Mouse (Mus musculus): ENCODE measurements around the gene Arrb2. TPM values are rescaled to one million over a fixed set of nuclear protein-coding genes. Genes with fewer than 3 reads are reported as not detected.
A peak's percentile ranks its signal among the peaks of the same experiment; 100 is the strongest.

Arrb2 gene
- 52.6 and 58.9 TPM in 2 replicates for polyA plus RNA-seq (2015; fragmentation: Nextera tagmentation; extraction: Ambion mirVana)

DNA sequence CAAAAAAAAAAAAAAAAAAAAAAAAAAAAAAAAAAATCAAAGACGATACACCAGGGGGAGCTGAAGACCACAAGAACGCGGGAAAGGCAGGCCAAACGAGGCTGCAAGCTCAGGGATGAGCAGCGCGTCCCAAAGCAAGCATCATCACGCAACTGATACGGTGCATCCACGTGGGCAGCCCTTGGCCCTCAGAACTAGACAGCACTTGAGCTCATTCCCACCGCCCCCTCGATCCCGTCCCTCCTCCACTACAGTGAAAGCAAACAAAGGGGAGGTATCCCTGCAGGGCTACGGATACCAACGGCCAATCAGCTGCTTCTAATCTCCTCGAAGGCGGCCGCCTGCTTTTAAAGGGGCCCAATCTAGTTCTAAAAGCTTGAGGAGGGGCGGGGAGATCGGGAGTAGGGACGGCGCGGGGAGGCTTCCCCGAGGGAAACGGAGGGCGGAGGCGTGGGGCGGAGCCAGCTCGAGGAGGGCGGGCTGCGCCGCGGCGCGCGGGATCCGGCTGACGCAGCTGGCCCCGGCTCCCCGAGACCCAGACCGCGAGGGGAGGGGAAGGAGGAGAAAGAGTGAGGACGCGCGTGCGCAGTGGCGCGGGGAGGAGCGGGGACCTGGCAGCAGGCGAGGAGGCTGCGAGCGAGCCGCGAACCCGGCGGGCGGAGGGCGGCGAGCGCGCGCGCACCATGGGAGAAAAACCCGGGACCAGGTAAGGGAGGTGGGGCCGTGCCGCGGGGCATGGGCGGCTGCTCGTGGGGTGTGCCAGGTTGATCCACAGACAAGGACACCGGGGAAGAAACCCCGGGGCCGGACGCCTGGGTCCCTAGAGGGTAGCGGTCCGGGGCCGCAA is at the start of gene Arrb2:
TSS of gene Arrb2 (plus strand) at position 588 of the 847 bp plus-strand sequence.
- ATAC-seq: peak; percentile 97
- Histone ChIP-seq H3K4me2 (ENCODE audit: low read length) (peak within 1 kb of the TSS; percentile 78), H3K27ac (ENCODE audit: low read length) (peak within 1 kb of the TSS; percentile 91), H3K27me3 (ENCODE audit: control insufficient read depth, insufficient read depth, low read depth, low read length) (no peaks in the 10 kb centered on the region), H3K9me3 (replicated peaks; ENCODE audit: control insufficient read depth, low read length, poor library complexity, severe bottlenecking) (no peaks in the 10 kb centered on the region), H3K4me3 (ENCODE audit: low read depth, low read length) (peak within 1 kb of the TSS; percentile 73), H3K9ac (ENCODE audit: low read depth, low read length) (peak within 1 kb of the TSS; percentile 94), H3K4me1 (ENCODE audit: control insufficient read depth, insufficient read depth, low read length) (peaks cover 30% of the 10 kb centered on the region), H3K36me3 (ENCODE audit: control insufficient read depth, insufficient read depth, low read length) (peaks cover 10% of the 10 kb centered on the region)
- under 1% methylated on average over 74 of the region's 75 CpGs for WGBS

DNA sequence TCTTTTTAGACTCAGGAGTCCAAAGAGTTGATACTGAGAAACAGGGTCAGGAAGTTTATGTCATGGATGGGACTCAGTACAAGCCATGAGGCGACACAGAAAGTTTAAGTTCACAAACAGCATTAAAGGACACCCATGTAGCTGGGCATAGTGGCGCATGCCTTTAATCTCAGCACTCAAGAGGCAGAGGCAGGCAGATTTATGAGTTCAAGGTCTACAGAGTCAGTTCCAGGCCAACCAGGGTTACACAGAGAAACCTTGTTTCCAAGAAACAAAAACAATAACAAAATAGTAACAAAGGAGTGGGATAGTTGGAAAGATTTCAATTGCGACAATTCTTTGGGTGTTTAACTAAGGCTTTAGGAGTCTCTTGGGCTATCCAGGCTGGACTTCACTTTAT is 48.3 kb upstream of the Arrb2 start:
- H3K4me1 ChIP-seq (ENCODE audit: control insufficient read depth, insufficient read depth, low read length): no peaks in the 10 kb centered on the region

GRCm38 (mm10) chr11:70387436-70387835 is 45.0 kb upstream of the Arrb2 start:
- WGBS: 62% methylated on average over 5 of the region's 5 CpGs
- Histone ChIP-seq H3K36me3 (ENCODE audit: control insufficient read depth, insufficient read depth, low read length) (peaks cover 8% of the 10 kb centered on the region), H3K4me2 (ENCODE audit: low read length) (no peak overlapping the region), H3K4me1 (ENCODE audit: control insufficient read depth, insufficient read depth, low read length) (no peaks in the 10 kb centered on the region), H3K4me3 (ENCODE audit: low read depth, low read length) (no peak overlapping the region), H3K9ac (ENCODE audit: low read depth, low read length) (no peak overlapping the region), H3K9me3 (replicated peaks; ENCODE audit: control insufficient read depth, low read length, poor library complexity, severe bottlenecking) (no peaks in the 10 kb centered on the region), H3K27ac (ENCODE audit: low read length) (no peak overlapping the region), H3K27me3 (ENCODE audit: control insufficient read depth, insufficient read depth, low read depth, low read length) (no peaks in the 10 kb centered on the region)
- no peak for ATAC-seq

More for the DNA sequence above, 48.3 kb upstream of the Arrb2 start:
- WGBS: 95% methylated on average over 3 of the region's 3 CpGs
- Histone ChIP-seq H3K27me3 (ENCODE audit: control insufficient read depth, insufficient read depth, low read depth, low read length) (no peaks in the 10 kb centered on the region), H3K4me3 (ENCODE audit: low read depth, low read length) (no peak overlapping the region), H3K9me3 (replicated peaks; ENCODE audit: control insufficient read depth, low read length, poor library complexity, severe bottlenecking) (no peaks in the 10 kb centered on the region), H3K36me3 (ENCODE audit: control insufficient read depth, insufficient read depth, low read length) (peaks cover 4% of the 10 kb centered on the region; the same call in 1 of the 2 replicates), H3K9ac (ENCODE audit: low read depth, low read length) (no peak overlapping the region), H3K27ac (ENCODE audit: low read length) (no peak overlapping the region), H3K4me2 (ENCODE audit: low read length) (no peak overlapping the region)
- no peak for ATAC-seq

DNA sequence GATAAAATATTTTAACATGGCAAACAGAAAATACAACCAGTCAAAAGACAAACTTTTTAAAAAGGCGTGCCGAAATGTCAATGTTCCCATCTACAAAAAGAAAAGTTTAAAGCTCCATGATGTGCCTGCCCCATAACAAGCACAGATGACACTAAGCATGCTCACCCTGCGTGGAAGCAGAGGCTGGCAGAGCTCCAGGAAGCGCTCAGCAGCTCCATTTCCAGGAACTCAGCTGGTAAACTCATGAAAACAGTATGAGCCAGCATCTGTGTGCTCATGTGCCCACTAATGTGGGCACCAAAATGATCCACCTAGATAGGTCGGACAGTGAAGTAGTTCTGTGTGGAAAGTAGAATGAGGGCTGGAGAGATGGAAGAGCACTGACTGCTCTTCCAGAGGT is 43.0 kb upstream of the Arrb2 start:
- no peak overlapping the region for H3K27ac ChIP-seq (ENCODE audit: low read length)
- H3K4me3 ChIP-seq (ENCODE audit: low read depth, low read length): no peak overlapping the region
- H3K27me3 ChIP-seq (ENCODE audit: control insufficient read depth, insufficient read depth, low read depth, low read length): no peaks in the 10 kb centered on the region
- ATAC-seq: no peak
- WGBS: 92% methylated on average over 5 of the region's 5 CpGs
- peaks cover 20% of the 10 kb centered on the region for H3K36me3 ChIP-seq (ENCODE audit: control insufficient read depth, insufficient read depth, low read length)
- no peak overlapping the region for H3K9ac ChIP-seq (ENCODE audit: low read depth, low read length)
- no peak overlapping the region for H3K4me2 ChIP-seq (ENCODE audit: low read length)
- no peaks in the 10 kb centered on the region for H3K9me3 ChIP-seq (replicated peaks; ENCODE audit: control insufficient read depth, low read length, poor library complexity, severe bottlenecking)
- no peaks in the 10 kb centered on the region for H3K4me1 ChIP-seq (ENCODE audit: control insufficient read depth, insufficient read depth, low read length)

DNA sequence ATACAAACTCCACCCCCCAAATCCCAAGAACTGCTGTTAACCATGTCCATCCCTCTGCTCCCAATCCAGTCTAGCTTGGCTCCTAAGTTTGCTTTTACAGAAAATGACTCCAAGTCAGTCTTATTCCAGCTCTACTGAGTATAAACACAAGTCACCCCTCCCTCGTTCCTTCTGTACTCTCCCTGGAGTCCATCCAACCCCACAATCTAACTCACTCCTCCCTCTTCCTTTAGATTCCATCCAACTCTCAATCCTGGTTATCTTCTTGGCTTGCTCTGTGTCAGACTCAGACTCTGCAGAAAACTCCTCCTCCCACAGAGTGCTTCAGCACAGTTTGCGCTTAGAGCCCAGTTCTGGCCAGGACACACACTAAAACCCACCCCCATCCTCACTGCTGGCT is 28.8 kb upstream of the Arrb2 start:
- no peak overlapping the region for H3K4me3 ChIP-seq (ENCODE audit: low read depth, low read length)
- no peak overlapping the region for H3K4me2 ChIP-seq (ENCODE audit: low read length)
- ATAC-seq: no peak
- H3K9ac ChIP-seq (ENCODE audit: low read depth, low read length): no peak overlapping the region
- no peak overlapping the region for H3K27ac ChIP-seq (ENCODE audit: low read length)
- WGBS: 87% methylated on average over 2 of the region's 2 CpGs
- peaks cover 15% of the 10 kb centered on the region for H3K4me1 ChIP-seq (ENCODE audit: control insufficient read depth, insufficient read depth, low read length)
- H3K27me3 ChIP-seq (ENCODE audit: control insufficient read depth, insufficient read depth, low read depth, low read length): no peaks in the 10 kb centered on the region
- no peaks in the 10 kb centered on the region for H3K9me3 ChIP-seq (replicated peaks; ENCODE audit: control insufficient read depth, low read length, poor library complexity, severe bottlenecking)
- peaks cover 6% of the 10 kb centered on the region for H3K36me3 ChIP-seq (ENCODE audit: control insufficient read depth, insufficient read depth, low read length)

DNA sequence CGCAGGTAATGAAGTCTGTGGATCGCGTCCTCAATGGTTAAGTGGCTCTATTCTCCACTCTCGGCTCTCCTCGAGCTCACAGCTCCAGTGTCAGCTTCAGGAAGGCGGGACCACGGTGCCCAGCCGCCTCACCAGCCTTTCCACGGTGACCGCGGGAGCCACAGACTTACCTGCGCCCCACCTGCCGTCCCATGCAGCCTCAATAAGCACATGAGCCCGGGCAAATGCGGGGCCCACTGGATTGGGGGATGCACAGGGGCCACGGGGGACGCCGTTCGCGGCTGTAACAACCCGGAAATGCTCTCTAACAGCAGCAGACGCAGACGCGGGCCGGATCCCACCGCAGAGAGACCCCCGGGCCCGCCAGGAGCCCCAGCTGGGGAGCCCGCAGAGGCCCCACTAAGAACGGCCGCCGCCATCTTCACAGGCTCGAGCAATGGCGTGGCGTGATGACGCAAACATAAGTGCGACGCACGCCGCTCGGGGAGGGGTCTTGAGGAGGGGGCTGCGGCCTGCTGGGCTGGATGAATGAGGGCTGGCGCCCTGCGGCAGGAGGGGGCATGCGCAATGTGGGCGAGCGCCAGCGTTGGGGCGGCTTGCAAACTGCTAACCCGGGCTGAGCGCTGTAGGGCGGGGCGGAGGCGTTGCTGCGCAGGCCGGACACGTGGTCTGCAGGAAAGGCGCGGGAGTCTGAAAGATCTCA is 22.7 kb upstream of the Arrb2 start, which contains the start of gene Pelp1:
TSS of gene Pelp1 (minus strand) at position 438 of the 703 bp plus-strand sequence.
- H3K4me3 ChIP-seq (ENCODE audit: low read depth, low read length): peak within 1 kb of the TSS; percentile 69
- peak; percentile 98 for ATAC-seq
- under 1% methylated on average over 59 of the region's 59 CpGs for WGBS

GRCm38 (mm10) chr11:70410297-70410643 is 22.2 kb upstream of the Arrb2 start:
- Histone ChIP-seq H3K27me3 (ENCODE audit: control insufficient read depth, insufficient read depth, low read depth, low read length) (no peaks in the 10 kb centered on the region), H3K9ac (ENCODE audit: low read depth, low read length) (peak overlapping the region; percentile 98), H3K4me2 (ENCODE audit: low read length) (peak overlapping the region; percentile 97), H3K4me1 (ENCODE audit: control insufficient read depth, insufficient read depth, low read length) (peaks cover 22% of the 10 kb centered on the region), H3K9me3 (replicated peaks; ENCODE audit: control insufficient read depth, low read length, poor library complexity, severe bottlenecking) (no peaks in the 10 kb centered on the region), H3K27ac (ENCODE audit: low read length) (peak overlapping the region; percentile 77), H3K36me3 (ENCODE audit: control insufficient read depth, insufficient read depth, low read length) (no peaks in the 10 kb centered on the region), H3K4me3 (ENCODE audit: low read depth, low read length) (peak overlapping the region; percentile 69)
- 63% methylated on average over 6 of the region's 6 CpGs for WGBS
- ATAC-seq: no peak; the same call in 1 of the 2 replicates

More for the DNA sequence above, 22.7 kb upstream of the Arrb2 start, which contains the start of gene Pelp1:
- H3K4me2 ChIP-seq (ENCODE audit: low read length): peak within 1 kb of the TSS; percentile 97
- no peaks in the 10 kb centered on the region for H3K9me3 ChIP-seq (replicated peaks; ENCODE audit: control insufficient read depth, low read length, poor library complexity, severe bottlenecking)
- peak within 1 kb of the TSS; percentile 77 for H3K27ac ChIP-seq (ENCODE audit: low read length)
- no peaks in the 10 kb centered on the region for H3K36me3 ChIP-seq (ENCODE audit: control insufficient read depth, insufficient read depth, low read length)
- peaks cover 22% of the 10 kb centered on the region for H3K4me1 ChIP-seq (ENCODE audit: control insufficient read depth, insufficient read depth, low read length)
- no peaks in the 10 kb centered on the region for H3K27me3 ChIP-seq (ENCODE audit: control insufficient read depth, insufficient read depth, low read depth, low read length)
- peak within 1 kb of the TSS; percentile 98 for H3K9ac ChIP-seq (ENCODE audit: low read depth, low read length)

DNA sequence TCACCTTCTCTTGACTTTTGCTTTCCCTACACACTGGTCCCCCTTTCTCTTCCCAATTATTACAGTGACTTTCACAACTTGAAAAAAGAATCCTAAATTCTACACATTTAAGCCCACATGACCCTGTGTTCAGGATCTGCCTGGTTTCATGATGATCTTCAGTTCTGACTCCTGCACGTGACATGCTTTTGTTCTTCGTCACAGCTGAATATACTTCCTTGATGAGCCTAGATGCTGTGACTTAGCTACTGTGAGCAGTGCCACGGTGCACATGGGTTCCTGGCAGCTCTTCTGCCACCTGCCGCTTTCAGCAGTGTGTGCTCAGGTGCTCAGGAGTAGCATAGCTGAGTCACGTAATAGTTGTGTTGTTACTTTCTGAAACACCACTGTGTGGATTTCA is 19.8 kb upstream of the Arrb2 start:
- H3K9me3 ChIP-seq (replicated peaks; ENCODE audit: control insufficient read depth, low read length, poor library complexity, severe bottlenecking): no peaks in the 10 kb centered on the region
- WGBS: 81% methylated on average over 5 of the region's 5 CpGs

GRCm38 (mm10) chr11:70413961-70414360 is 18.5 kb upstream of the Arrb2 start:
- no peaks in the 10 kb centered on the region for H3K27me3 ChIP-seq (ENCODE audit: control insufficient read depth, insufficient read depth, low read depth, low read length)
- H3K27ac ChIP-seq (ENCODE audit: low read length): no peak overlapping the region
- 12% methylated on average over 3 of the region's 3 CpGs for WGBS
- H3K4me2 ChIP-seq (ENCODE audit: low read length): no peak overlapping the region
- H3K9ac ChIP-seq (ENCODE audit: low read depth, low read length): no peak overlapping the region
- H3K4me3 ChIP-seq (ENCODE audit: low read depth, low read length): no peak overlapping the region
- ATAC-seq: no peak
- H3K36me3 ChIP-seq (ENCODE audit: control insufficient read depth, insufficient read depth, low read length): no peaks in the 10 kb centered on the region
- no peaks in the 10 kb centered on the region for H3K9me3 ChIP-seq (replicated peaks; ENCODE audit: control insufficient read depth, low read length, poor library complexity, severe bottlenecking)
- peaks cover 4% of the 10 kb centered on the region for H3K4me1 ChIP-seq (ENCODE audit: control insufficient read depth, insufficient read depth, low read length)

More for the DNA sequence above, 19.8 kb upstream of the Arrb2 start:
- no peaks in the 10 kb centered on the region for H3K36me3 ChIP-seq (ENCODE audit: control insufficient read depth, insufficient read depth, low read length)
- no peak overlapping the region for H3K9ac ChIP-seq (ENCODE audit: low read depth, low read length)
- no peaks in the 10 kb centered on the region for H3K27me3 ChIP-seq (ENCODE audit: control insufficient read depth, insufficient read depth, low read depth, low read length)
- H3K27ac ChIP-seq (ENCODE audit: low read length): no peak overlapping the region
- H3K4me1 ChIP-seq (ENCODE audit: control insufficient read depth, insufficient read depth, low read length): peaks cover 17% of the 10 kb centered on the region
- H3K4me2 ChIP-seq (ENCODE audit: low read length): no peak overlapping the region
- H3K4me3 ChIP-seq (ENCODE audit: low read depth, low read length): no peak overlapping the region
- no peak for ATAC-seq

Data from midbrain, embryonic 16.5 days (tissue).